In genomic region chr9:63883738-63884520, GRCm38 (mm10) we compare ENCODE assay signal across 8 mouse cellular contexts.
DNase-seq lines count a peak whose midpoint lies in the region; TF ChIP-seq lines count a peak whose summit lies in the region.
"Had no signal": no experiment of that assay in that cellular context is flagged by ENCODE, and none has a peak within 500 bp of the region (broad histone marks: within the 10 kb centered on the region; RNA-seq: fewer than 3 reads in every experiment).

No protein-coding gene starts in this region.

- DNase-seq in heart, postnatal 4 days = peak; percentile 63
- DNase-seq in heart, postnatal 36 days = no peak
- DNase-seq in thymus, adult 2 months = peak; percentile 20
- DNase-seq in thymus, adult 18-20 months = no peak
- DNase-seq in spleen, adult 12 weeks (ENCODE audit: low spot score) = no peak
- no peak for DNase-seq in liver
- DNase-seq: adrenal gland, postnatal 36 days had no signal

- no peak for TF ChIP-seq CTCF in thymus, adult 2 months (IDR thresholded peaks at IDR 0.05; ENCODE audit: borderline replicate concordance, control insufficient read depth, extremely low read depth, insufficient read depth, low read length, poor library complexity)
- TF ChIP-seq CTCF in cortical plate, adult 2 months (IDR thresholded peaks at IDR 0.05; ENCODE audit: extremely low read depth, insufficient read depth, low read length) = peak; percentile 39; the same call in 1 of the 2 replicates

- 77% methylated on average over 6 of the region's 6 CpGs for WGBS in thymus, adult 2 months

- H3K27ac ChIP-seq in thymus, adult 2 months (ENCODE audit: control insufficient read depth, insufficient read depth, low read length) = no peak overlapping the region
- no peak overlapping the region for H3K27ac ChIP-seq in cortical plate, adult 2 months (ENCODE audit: insufficient read depth, low read length)

- H3K27me3 ChIP-seq in thymus, adult 2 months (ENCODE audit: control insufficient read depth, insufficient read depth, low read length) = no peaks in the 10 kb centered on the region

- no peaks in the 10 kb centered on the region for H3K36me3 ChIP-seq in thymus, adult 2 months (ENCODE audit: control insufficient read depth, insufficient read depth, low read length)

- no peak for TF ChIP-seq POLR2A in thymus, adult 2 months (IDR thresholded peaks at IDR 0.05; ENCODE audit: control insufficient read depth, extremely low read depth, insufficient read depth, low read length, poor library complexity)
- TF ChIP-seq POLR2A in cortical plate, adult 2 months (IDR thresholded peaks at IDR 0.05; ENCODE audit: extremely low read depth, insufficient read depth, low read length) = no peak

- no peak overlapping the region for H3K4me3 ChIP-seq in thymus, adult 2 months (ENCODE audit: control insufficient read depth, insufficient read depth, low read length)
- no peak overlapping the region for H3K4me3 ChIP-seq in cortical plate, adult 2 months (ENCODE audit: insufficient read depth, low read length)

- H3K4me1 ChIP-seq in thymus, adult 2 months (replicated peaks; ENCODE audit: control insufficient read depth, insufficient read depth, low read length) = 0 out of 2 replicates have a peak, but pooled peaks cover 3% of the 10 kb centered on the region
- no peaks in the 10 kb centered on the region for H3K4me1 ChIP-seq in cortical plate, adult 2 months (ENCODE audit: control insufficient read depth, insufficient read depth, low read length)

- intact Hi-C loops in heart, postnatal 36 days (cut with DNase I) = no loop called here

Comparison
In these comparisons a context has a peak if more than half of its experiments do, and no peak if none do; other contexts are left out.
1. DNase-seq: peak in heart, postnatal 4 days (single experiment) and thymus, adult 2 months (single experiment); none in heart, postnatal 36 days (0 of 2), thymus, adult 18-20 months (0 of 2), spleen, adult 12 weeks (single experiment) and liver (single experiment).